Mouse (Mus musculus): ENCODE measurements around the gene Ldlrad1. TPM values are rescaled to one million over a fixed set of nuclear protein-coding genes. Genes with fewer than 3 reads are reported as not detected.

Ldlrad1 gene
- total and polyA plus RNA-seq, 2 experiments from 2014 or later = not detected

DNA sequence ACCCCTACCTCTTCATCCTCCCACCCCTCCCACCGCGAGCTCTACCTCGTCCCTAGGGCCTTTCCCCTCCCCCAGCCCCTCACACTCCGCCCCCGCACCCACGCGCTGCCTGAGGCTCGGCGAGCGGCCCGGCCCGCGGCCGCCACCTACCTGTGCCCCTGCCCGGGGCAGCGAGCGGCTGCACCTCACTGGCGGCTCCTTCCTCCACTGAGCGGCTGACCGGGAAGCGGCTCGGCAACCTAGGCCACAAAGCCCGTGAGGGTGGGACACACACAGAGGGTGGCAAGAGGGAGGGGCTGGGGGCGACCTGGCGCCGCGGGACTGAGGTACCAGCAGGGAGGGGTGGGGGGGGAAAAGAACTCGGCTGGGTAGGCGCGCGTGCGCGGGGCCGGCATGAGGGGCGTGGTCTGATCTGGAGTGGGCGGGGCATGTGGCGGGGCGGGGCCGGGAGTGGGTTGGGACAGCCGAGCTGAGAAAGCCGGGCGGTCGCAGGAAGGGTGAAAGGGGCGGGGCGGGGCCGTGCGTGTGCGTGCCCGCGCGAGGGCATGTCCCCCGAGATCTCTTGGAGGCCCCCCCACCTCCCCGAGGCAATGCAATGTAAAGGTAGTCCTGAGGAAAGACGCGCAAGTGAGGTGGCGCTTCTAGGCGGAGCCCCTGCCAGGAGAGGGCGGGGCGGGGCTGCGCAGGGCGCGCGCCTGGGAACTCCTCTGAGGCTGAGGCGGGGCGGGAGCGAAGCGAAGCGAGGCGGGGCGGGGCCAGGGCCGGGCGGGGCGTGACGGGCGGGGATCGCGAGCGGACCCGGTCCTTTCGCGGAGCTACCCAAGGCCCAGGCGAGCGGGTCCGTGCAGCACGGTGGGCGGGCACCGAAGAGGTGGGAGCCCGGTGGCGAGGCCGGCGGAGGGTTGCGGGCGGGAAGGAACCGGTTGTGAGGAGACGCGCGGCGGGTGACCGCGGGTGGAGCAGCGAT, 44.4 kb downstream of the Ldlrad1 start, which contains the start of the genes Lrrc42 and Hspb11:
Gene Lrrc42, minus strand, starts transcription at position 408 of the 967 bp plus-strand sequence.
Gene Hspb11, plus strand, starts transcription at position 469 of the 967 bp plus-strand sequence.
- TF ChIP-seq CTCF (IDR thresholded peaks at IDR 0.05; ENCODE audit: low read depth) = peak; percentile 52
- ATAC-seq (peak; percentile 96), DNase-seq (peak; percentile 96)
- 3% methylated on average over 88 of the region's 101 CpGs for WGBS
- no peaks in the 10 kb centered on the region for H3K27me3 ChIP-seq (ENCODE audit: insufficient read depth, low read length)
- H3K9ac ChIP-seq = peak within 1 kb of the TSS; percentile 86
- H3K36me3 ChIP-seq (ENCODE audit: insufficient read depth) = no peaks in the 10 kb centered on the region
- H3K4me2 ChIP-seq (ENCODE audit: low read depth) = peak within 1 kb of the TSS; percentile 65
- H3K4me1 ChIP-seq (ENCODE audit: insufficient read depth) = 0 out of 2 replicates have a peak, but pooled peaks cover 5% of the 10 kb centered on the region
- no peaks in the 10 kb centered on the region for H3K9me3 ChIP-seq (ENCODE audit: low read length)
- peak within 1 kb of the TSS; percentile 86 for H3K4me3 ChIP-seq (ENCODE audit: low read depth, low read length)
- peak within 1 kb of the TSS; percentile 87 for H3K27ac ChIP-seq (ENCODE audit: low read depth, low read length)

DNA sequence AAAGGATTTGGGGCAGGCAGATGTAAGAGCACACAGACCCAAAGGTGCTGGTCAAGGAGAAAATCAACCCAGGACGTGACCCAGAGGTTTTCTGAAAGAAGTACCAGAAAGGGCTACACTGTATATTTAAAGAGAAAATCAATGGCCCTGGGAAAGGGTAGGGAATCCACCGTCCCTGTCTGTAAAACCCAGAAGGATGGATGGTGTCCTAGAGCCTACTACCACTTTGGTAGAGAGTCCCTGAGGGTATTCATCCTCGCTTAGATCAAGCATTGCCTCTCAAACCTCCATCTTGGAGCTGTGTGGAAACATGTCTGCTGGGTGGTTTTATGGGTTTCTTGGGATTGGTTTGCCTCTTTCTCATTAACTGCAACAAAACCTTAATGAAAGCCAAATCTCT, 45.4 kb downstream of the Ldlrad1 start:
- H3K4me1 ChIP-seq (ENCODE audit: insufficient read depth) = 0 out of 2 replicates have a peak, but pooled peaks cover 5% of the 10 kb centered on the region
- no peak for ATAC-seq
- 16% methylated on average over 3 of the region's 3 CpGs for WGBS
- no peaks in the 10 kb centered on the region for H3K27me3 ChIP-seq (ENCODE audit: insufficient read depth, low read length)
- H3K4me2 ChIP-seq (ENCODE audit: low read depth) = peak overlapping the region; percentile 65
- H3K9ac ChIP-seq = peak overlapping the region; percentile 86
- H3K36me3 ChIP-seq (ENCODE audit: insufficient read depth) = no peaks in the 10 kb centered on the region
- TF ChIP-seq CTCF (IDR thresholded peaks at IDR 0.05; ENCODE audit: low read depth) = no peak
- peak overlapping the region; percentile 87 for H3K27ac ChIP-seq (ENCODE audit: low read depth, low read length)
- peak; percentile 59 for DNase-seq
- no peaks in the 10 kb centered on the region for H3K9me3 ChIP-seq (ENCODE audit: low read length)
- H3K4me3 ChIP-seq (ENCODE audit: low read depth, low read length) = peak overlapping the region; percentile 86

DNA sequence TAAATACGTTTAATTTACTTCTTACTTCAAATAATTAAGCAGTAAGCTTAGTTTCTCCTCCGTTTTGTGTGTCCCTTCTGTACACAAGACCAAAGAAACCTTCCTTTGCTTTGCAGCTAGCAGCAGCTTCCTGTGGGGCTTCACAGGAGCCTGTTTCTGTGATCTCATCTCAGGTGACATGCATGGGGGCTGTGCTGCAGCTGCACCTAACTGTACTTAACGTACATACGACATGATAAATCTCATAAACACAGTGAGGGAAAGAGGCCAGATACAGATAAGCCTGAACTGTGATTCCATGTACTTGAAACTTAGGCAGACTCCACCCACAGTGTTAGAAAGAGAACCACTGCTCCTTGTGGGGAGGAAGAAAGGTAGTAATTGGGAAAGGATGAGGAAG, 51.0 kb downstream of the Ldlrad1 start:
- Histone ChIP-seq H3K4me3 (ENCODE audit: low read depth, low read length) (no peak overlapping the region), H3K36me3 (ENCODE audit: insufficient read depth) (no peaks in the 10 kb centered on the region), H3K9ac (no peak overlapping the region), H3K27me3 (ENCODE audit: insufficient read depth, low read length) (no peaks in the 10 kb centered on the region), H3K4me2 (ENCODE audit: low read depth) (no peak overlapping the region), H3K9me3 (ENCODE audit: low read length) (0 out of 2 replicates have a peak, but pooled peaks cover 2% of the 10 kb centered on the region), H3K27ac (ENCODE audit: low read depth, low read length) (no peak overlapping the region), H3K4me1 (ENCODE audit: insufficient read depth) (no peaks in the 10 kb centered on the region)
- WGBS = 75% methylated on average over 4 of the region's 4 CpGs
- no peak for DNase-seq
- no peak for TF ChIP-seq CTCF (IDR thresholded peaks at IDR 0.05; ENCODE audit: low read depth)
- no peak for ATAC-seq

Other genes starting within 250 kb of the Ldlrad1 start
- gene Mrpl37, start 142.3 kb upstream of the Ldlrad1 start, total RNA-seq (2014; rRNA removed) = 43.8 and 48.5 TPM in 2 replicates
- 73.3 and 80.4 TPM in 2 replicates for gene Mrpl37, start 142.3 kb upstream of the Ldlrad1 start, polyA plus RNA-seq (2015; fragmentation: Nextera tagmentation; extraction: Ambion mirVana)
- gene Cyb5rl, start 142.2 kb upstream of the Ldlrad1 start, total RNA-seq (2014; rRNA removed) = 2.8 and 4.6 TPM in 2 replicates
- gene Cyb5rl, start 142.2 kb upstream of the Ldlrad1 start, polyA plus RNA-seq (2015; fragmentation: Nextera tagmentation; extraction: Ambion mirVana) = 4.0 and 4.5 TPM in 2 replicates
- not detected in 2 replicates for gene Cdcp2, start 112.3 kb upstream of the Ldlrad1 start, total RNA-seq (2014; rRNA removed)
- 0.09 TPM in 1 of 2 replicates, not detected in the other for gene Cdcp2, start 112.3 kb upstream of the Ldlrad1 start, polyA plus RNA-seq (2015; fragmentation: Nextera tagmentation; extraction: Ambion mirVana)
- gene Tmem59, start 30.8 kb upstream of the Ldlrad1 start, total RNA-seq (2014; rRNA removed) = 126 and 134 TPM in 2 replicates
- 361 and 363 TPM in 2 replicates for gene Tmem59, start 30.8 kb upstream of the Ldlrad1 start, polyA plus RNA-seq (2015; fragmentation: Nextera tagmentation; extraction: Ambion mirVana)
- gene Tceanc2, start 30.1 kb upstream of the Ldlrad1 start, total RNA-seq (2014; rRNA removed) = 13.4 and 22.3 TPM in 2 replicates
- gene Tceanc2, start 30.1 kb upstream of the Ldlrad1 start, polyA plus RNA-seq (2015; fragmentation: Nextera tagmentation; extraction: Ambion mirVana) = 26.5 and 35.4 TPM in 2 replicates
- gene Lrrc42, start 44.4 kb downstream of the Ldlrad1 start, total RNA-seq (2014; rRNA removed) = 12.4 and 14.7 TPM in 2 replicates
- 27.9 and 36.4 TPM in 2 replicates for gene Lrrc42, start 44.4 kb downstream of the Ldlrad1 start, polyA plus RNA-seq (2015; fragmentation: Nextera tagmentation; extraction: Ambion mirVana)
- 17.9 and 20.4 TPM in 2 replicates for gene Hspb11, start 44.4 kb downstream of the Ldlrad1 start, total RNA-seq (2014; rRNA removed)
- gene Hspb11, start 44.4 kb downstream of the Ldlrad1 start, polyA plus RNA-seq (2015; fragmentation: Nextera tagmentation; extraction: Ambion mirVana) = 40.5 and 43.8 TPM in 2 replicates
- not detected in 2 replicates for gene Dio1, start 98.0 kb downstream of the Ldlrad1 start, total RNA-seq (2014; rRNA removed)
- not detected in 2 replicates for gene Dio1, start 98.0 kb downstream of the Ldlrad1 start, polyA plus RNA-seq (2015; fragmentation: Nextera tagmentation; extraction: Ambion mirVana)
- 47.6 and 65.3 TPM in 2 replicates for gene Yipf1, start 105.2 kb downstream of the Ldlrad1 start, total RNA-seq (2014; rRNA removed)
- gene Yipf1, start 105.2 kb downstream of the Ldlrad1 start, polyA plus RNA-seq (2015; fragmentation: Nextera tagmentation; extraction: Ambion mirVana) = 60.2 and 61.5 TPM in 2 replicates
- 23.6 and 30.4 TPM in 2 replicates for gene Ndc1, start 158.6 kb downstream of the Ldlrad1 start, total RNA-seq (2014; rRNA removed)
- gene Ndc1, start 158.6 kb downstream of the Ldlrad1 start, polyA plus RNA-seq (2015; fragmentation: Nextera tagmentation; extraction: Ambion mirVana) = 14.3 and 18.7 TPM in 2 replicates
- gene Glis1, start 225.4 kb downstream of the Ldlrad1 start, total RNA-seq (2014; rRNA removed) = 0.43 and 1.6 TPM in 2 replicates
- gene Glis1, start 225.4 kb downstream of the Ldlrad1 start, polyA plus RNA-seq (2015; fragmentation: Nextera tagmentation; extraction: Ambion mirVana) = 0.49 and 1.6 TPM in 2 replicates

Data from forebrain, postnatal 0 days (tissue).